Mouse (Mus musculus): ENCODE measurements around the gene Stk32c. TPM values are rescaled to one million over a fixed set of nuclear protein-coding genes. Genes with fewer than 3 reads are reported as not detected.

Stk32c gene
- polyA plus RNA-seq, 1 experiment from 2014 or later: 0.65 TPM

DNA sequence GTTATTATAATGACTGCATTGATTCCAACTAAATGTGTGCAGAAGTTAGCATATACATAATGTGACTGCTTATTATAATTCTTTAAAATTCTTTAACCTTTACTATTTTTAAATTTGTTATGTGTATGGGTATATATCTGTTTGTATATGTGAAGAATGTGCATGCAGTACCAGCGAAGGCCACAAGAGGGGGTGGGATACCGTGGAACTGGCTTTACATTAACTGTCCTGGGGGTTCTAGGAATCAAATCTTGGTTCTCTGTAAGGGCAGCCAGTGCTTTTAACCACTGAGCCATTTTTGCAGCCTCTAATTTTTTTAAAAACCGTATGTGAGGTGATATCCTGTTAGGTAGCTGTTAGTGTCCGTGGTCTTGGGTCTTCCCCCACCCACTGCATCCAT is 132.4 kb downstream of the Stk32c start:
- no peak overlapping the region for H3K4me2 ChIP-seq (replicated peaks)
- WGBS: 71% methylated on average over 4 of the region's 4 CpGs
- no peak overlapping the region for H3K9ac ChIP-seq
- H3K9me3 ChIP-seq (replicated peaks): no peaks in the 10 kb centered on the region
- H3K27ac ChIP-seq: peak overlapping the region; percentile 12; the same call in 1 of the 2 replicates
- no peak overlapping the region for H3K4me3 ChIP-seq
- ATAC-seq (ENCODE audit: low FRiP score): no peak
- peaks cover 47% of the 10 kb centered on the region for H3K4me1 ChIP-seq
- no peaks in the 10 kb centered on the region for H3K36me3 ChIP-seq
- H3K27me3 ChIP-seq: no peaks in the 10 kb centered on the region

DNA sequence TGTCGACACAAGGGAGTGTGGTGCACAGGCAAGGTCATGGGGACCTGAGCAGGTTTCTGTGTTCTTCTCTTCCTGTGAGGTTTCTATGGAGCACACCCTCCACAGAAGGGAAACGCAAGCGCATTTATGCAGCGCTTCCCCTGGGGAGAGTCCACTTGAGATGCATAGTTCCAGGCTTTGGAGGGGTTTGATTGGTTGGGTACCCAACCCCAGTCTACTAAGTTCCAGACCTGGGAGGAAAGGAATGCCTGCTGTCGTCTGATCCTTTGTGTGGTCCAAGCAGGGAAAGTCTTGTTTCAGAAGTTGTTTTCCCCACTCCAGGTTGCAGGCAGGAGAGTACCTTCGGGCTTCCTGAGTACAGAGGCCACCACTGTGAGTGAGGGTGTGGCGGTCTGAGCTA is 134.0 kb downstream of the Stk32c start:
- H3K27me3 ChIP-seq: no peaks in the 10 kb centered on the region
- no peak overlapping the region for H3K4me2 ChIP-seq (replicated peaks)
- no peak overlapping the region for H3K9ac ChIP-seq
- no peak overlapping the region for H3K4me3 ChIP-seq
- H3K9me3 ChIP-seq (replicated peaks): no peaks in the 10 kb centered on the region
- peak overlapping the region; percentile 92; the same call in 1 of the 2 replicates for H3K27ac ChIP-seq
- H3K4me1 ChIP-seq: peaks cover 63% of the 10 kb centered on the region
- no peak for ATAC-seq (ENCODE audit: low FRiP score)
- no peaks in the 10 kb centered on the region for H3K36me3 ChIP-seq
- 74% methylated on average over 7 of the region's 7 CpGs for WGBS

DNA sequence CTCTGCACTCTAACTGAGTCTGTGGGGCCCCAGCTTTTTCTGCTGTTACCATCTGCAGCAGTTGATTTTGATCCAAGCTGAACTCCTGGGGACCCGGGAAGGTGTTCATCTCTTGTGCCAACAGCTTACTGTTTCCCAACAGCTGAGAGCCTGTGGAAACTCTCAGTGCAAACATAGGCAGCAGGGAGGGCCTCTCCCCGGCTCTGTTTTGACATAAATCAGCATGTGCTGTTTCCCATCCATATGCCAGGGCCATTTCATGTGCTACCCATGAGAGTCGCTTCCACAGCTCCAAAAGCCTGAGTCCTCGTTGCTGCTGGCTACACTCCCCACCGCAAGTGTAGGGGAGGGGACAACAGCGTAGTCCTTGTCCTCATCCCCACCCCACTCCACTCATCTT is 134.9 kb downstream of the Stk32c start:
- peak overlapping the region; percentile 92 for H3K27ac ChIP-seq
- H3K36me3 ChIP-seq: no peaks in the 10 kb centered on the region
- H3K4me3 ChIP-seq: no peak overlapping the region
- no peak overlapping the region for H3K4me2 ChIP-seq (replicated peaks)
- H3K4me1 ChIP-seq: peaks cover 66% of the 10 kb centered on the region
- H3K9ac ChIP-seq: no peak overlapping the region
- no peak for ATAC-seq (ENCODE audit: low FRiP score)
- 49% methylated on average over 6 of the region's 6 CpGs for whole genome bisulfite sequencing
- no peaks in the 10 kb centered on the region for H3K27me3 ChIP-seq
- H3K9me3 ChIP-seq (replicated peaks): no peaks in the 10 kb centered on the region

DNA sequence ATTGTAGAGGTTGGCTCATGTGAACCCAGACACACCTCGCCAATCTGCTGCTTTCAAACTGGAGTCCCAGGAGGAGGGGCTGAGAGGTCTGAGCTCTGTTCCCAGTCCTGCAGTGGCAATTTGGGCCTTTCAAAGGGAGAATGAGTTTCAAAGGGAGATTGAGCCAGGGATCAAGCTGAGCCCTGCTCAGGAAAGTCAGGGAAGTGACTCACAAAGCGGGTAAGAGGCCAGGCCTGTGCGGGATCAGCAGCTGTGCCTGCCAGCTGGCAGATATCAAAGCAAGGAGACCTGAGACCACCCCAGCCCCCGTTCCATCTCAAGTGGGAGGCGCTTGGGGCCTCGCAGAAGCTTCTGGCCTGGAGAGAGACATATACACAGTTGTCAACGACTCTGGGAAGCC is 135.8 kb downstream of the Stk32c start:
- H3K36me3 ChIP-seq: no peaks in the 10 kb centered on the region
- peak; percentile 12; the same call in 1 of the 2 replicates for ATAC-seq (ENCODE audit: low FRiP score)
- 9% methylated on average over 7 of the region's 7 CpGs for WGBS
- no peak overlapping the region; the same call in 1 of the 2 replicates for H3K9ac ChIP-seq
- peak overlapping the region; percentile 92 for H3K27ac ChIP-seq
- no peaks in the 10 kb centered on the region for H3K9me3 ChIP-seq (replicated peaks)
- peaks cover 66% of the 10 kb centered on the region for H3K4me1 ChIP-seq
- peak overlapping the region; percentile 27; the same call in 1 of the 2 replicates for H3K4me2 ChIP-seq (replicated peaks)
- H3K4me3 ChIP-seq: no peak overlapping the region
- H3K27me3 ChIP-seq: no peaks in the 10 kb centered on the region

DNA sequence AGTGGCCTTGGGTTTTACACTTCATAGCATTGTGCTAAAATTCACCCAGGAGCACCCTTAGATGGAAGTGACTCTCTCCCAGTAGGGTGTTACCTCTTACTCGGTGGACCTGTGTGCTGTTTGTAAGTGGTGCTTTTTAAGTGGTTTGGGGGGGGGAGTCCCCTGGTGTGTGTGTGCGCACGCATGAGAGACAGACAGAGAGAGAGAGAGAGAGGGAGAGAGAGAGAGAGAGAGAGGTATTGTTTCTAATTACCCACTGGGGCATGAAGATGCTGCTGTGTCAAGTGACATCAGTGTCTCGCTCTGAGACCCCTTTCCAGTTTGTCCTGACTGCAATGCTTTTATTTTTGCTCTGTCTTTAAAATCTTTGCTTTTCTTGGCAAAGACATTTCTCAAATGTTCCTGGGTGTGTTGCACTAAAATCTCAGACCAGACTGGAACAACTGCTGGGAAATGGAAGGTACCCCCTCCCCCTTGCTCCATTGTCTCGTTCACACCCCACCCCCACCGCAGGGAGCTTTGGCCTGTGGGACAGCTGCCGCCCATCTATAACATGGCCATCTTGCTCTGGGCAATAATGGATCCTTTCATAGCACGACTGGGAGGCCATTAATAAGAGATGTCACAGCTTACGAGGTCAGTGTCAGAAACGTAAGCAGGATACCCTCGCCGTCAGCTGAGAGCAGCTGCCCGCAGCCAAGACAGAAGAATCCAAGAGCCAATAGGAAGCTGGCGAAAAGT is 137.9 kb downstream of the Stk32c start:
- ATAC-seq (ENCODE audit: low FRiP score): peak; percentile 64
- H3K27ac ChIP-seq: peak overlapping the region; percentile 92
- peak overlapping the region; percentile 18; the same call in 1 of the 2 replicates for H3K9ac ChIP-seq
- peaks cover 60% of the 10 kb centered on the region for H3K4me1 ChIP-seq
- no peaks in the 10 kb centered on the region for H3K27me3 ChIP-seq
- H3K4me3 ChIP-seq: no peak overlapping the region
- H3K4me2 ChIP-seq (replicated peaks): peak overlapping the region; percentile 17; the same call in 1 of the 2 replicates
- WGBS: 20% methylated on average over 14 of the region's 14 CpGs
- no peaks in the 10 kb centered on the region for H3K36me3 ChIP-seq
- no peaks in the 10 kb centered on the region for H3K9me3 ChIP-seq (replicated peaks)

DNA sequence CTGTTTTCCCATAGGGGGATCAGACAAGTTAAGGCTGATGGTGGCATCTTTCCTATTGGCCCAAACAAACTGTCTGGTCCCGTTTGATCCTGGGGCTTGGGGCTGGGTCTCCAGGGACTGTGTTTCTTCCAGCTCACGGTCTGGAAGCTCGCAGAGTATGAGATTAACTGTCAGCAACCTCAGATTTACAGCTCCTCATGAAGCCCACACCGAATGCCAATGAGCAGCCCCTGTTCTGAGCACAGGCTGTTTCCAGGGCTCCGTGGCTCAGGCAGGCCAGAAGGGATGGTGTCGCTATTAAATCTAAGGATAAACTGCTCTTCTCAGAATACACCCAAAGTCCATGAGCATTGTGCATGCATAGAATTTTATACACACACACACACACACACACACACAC is 138.9 kb downstream of the Stk32c start:
- Histone ChIP-seq H3K9me3 (replicated peaks) (no peaks in the 10 kb centered on the region), H3K27me3 (no peaks in the 10 kb centered on the region), H3K9ac (no peak overlapping the region), H3K4me2 (replicated peaks) (no peak overlapping the region), H3K36me3 (no peaks in the 10 kb centered on the region), H3K4me3 (no peak overlapping the region), H3K27ac (peak overlapping the region; percentile 92), H3K4me1 (peaks cover 58% of the 10 kb centered on the region)
- WGBS: 24% methylated on average over 6 of the region's 6 CpGs
- peak; percentile 24; the same call in 1 of the 2 replicates for ATAC-seq (ENCODE audit: low FRiP score)

DNA sequence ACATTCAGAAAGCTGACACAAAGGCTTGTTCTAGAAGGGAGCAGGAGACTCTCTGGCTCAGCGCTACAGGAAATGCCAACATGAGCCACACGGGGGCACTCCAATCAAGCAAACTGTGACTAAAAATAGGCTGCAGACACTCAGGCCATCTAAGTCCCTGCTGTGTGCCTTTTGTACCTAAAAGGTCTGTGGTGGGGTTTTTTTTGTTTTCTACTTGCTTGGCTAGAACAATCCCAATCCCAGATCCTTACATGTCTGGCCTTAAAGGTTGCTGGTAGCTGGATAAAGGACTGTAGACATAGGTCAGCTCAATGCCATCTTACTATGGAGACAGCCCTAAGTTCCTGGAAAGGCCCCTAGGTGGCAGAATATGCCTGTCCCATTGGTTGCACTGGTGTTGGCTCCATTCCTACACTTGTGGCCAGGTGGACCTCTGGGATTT is 144.9 kb downstream of the Stk32c start:
- no peak overlapping the region for H3K27ac ChIP-seq
- ATAC-seq (ENCODE audit: low FRiP score): peak; percentile 82
- no peak overlapping the region for H3K9ac ChIP-seq
- H3K4me3 ChIP-seq: no peak overlapping the region
- H3K36me3 ChIP-seq: no peaks in the 10 kb centered on the region
- H3K9me3 ChIP-seq (replicated peaks): no peaks in the 10 kb centered on the region
- peaks cover 7% of the 10 kb centered on the region; the same call in 1 of the 2 replicates for H3K27me3 ChIP-seq
- 0 out of 2 replicates have a peak, but pooled peaks cover 6% of the 10 kb centered on the region for H3K4me1 ChIP-seq
- WGBS: 0% methylated on average over 2 of the region's 2 CpGs
- H3K4me2 ChIP-seq (replicated peaks): no peak overlapping the region

DNA sequence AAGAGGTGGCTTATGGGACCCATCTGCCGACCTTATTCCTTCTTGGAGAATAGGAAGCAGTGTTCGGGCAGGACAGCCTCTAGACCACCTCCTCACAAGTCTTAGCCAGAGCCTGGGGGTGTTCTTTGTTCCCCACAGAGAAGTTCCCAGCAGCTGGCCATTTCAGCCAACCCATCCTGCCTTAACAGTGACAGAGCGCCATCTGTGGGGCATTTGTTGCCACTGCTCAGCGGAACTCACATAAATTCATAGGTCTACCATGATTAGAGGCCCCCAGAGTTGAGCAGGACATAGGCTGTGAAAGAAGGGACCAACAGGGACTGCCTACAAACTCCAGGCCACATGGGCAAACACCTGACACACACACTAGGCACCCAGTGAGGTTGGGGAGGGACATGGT is 149.7 kb downstream of the Stk32c start:
- 46% methylated on average over 4 of the region's 4 CpGs for WGBS

More for the DNA sequence above, 149.7 kb downstream of the Stk32c start:
- ATAC-seq (ENCODE audit: low FRiP score): no peak
- Histone ChIP-seq H3K9ac (no peak overlapping the region), H3K27me3 (peaks cover 7% of the 10 kb centered on the region; the same call in 1 of the 2 replicates), H3K27ac (no peak overlapping the region), H3K9me3 (replicated peaks) (no peaks in the 10 kb centered on the region), H3K4me1 (no peaks in the 10 kb centered on the region), H3K4me3 (no peak overlapping the region), H3K4me2 (replicated peaks) (no peak overlapping the region), H3K36me3 (no peaks in the 10 kb centered on the region)

Other genes starting within 250 kb of the Stk32c start
- 269 TPM in 2 replicates for gene Dpysl4, start 127.3 kb downstream of the Stk32c start, polyA plus RNA-seq (2016; fragmentation: Nextera tagmentation; extraction: Ambion mirVana)
- 3.2 and 5.3 TPM in 2 replicates for gene Lrrc27, start 319 bp downstream of the Stk32c start, polyA plus RNA-seq (2016; fragmentation: Nextera tagmentation; extraction: Ambion mirVana)
- 4.3 and 5.1 TPM in 2 replicates for gene Pwwp2b, start 35.2 kb upstream of the Stk32c start, polyA plus RNA-seq (2016; fragmentation: Nextera tagmentation; extraction: Ambion mirVana)
- 26.1 and 26.4 TPM in 2 replicates for gene Inpp5a, start 175.8 kb upstream of the Stk32c start, polyA plus RNA-seq (2016; fragmentation: Nextera tagmentation; extraction: Ambion mirVana)